Mouse (Mus musculus): ENCODE measurements around the gene Car1. TPM values are rescaled to one million over a fixed set of nuclear protein-coding genes. Genes with fewer than 3 reads are reported as not detected.
"Not testable (repeated sequence)": the region's sequence is repeated elsewhere in the genome, so short reads cannot be mapped to it uniquely, and the experiment has no call there.

Car1 gene
- total and polyA plus RNA-seq, 3 experiments: 1,720 to 6,361 (median 4,374) TPM

GRCm38 (mm10) chr3:14785353-14785752 is 22.8 kb downstream of the Car1 start:
- peak overlapping the region; percentile 5; the same call in 1 of the 2 replicates for H3K27ac ChIP-seq (ENCODE audit: control insufficient read depth, low read depth, low read length)
- no peaks in the 10 kb centered on the region for H3K9me3 ChIP-seq (replicated peaks; ENCODE audit: insufficient read depth, low read length)
- peaks cover 38% of the 10 kb centered on the region for H3K79me2 ChIP-seq (ENCODE audit: control insufficient read depth, insufficient read depth, low read length, poor library complexity)
- no peak overlapping the region for H3K9ac ChIP-seq (ENCODE audit: control insufficient read depth, low read depth, low read length, poor library complexity, severe bottlenecking)
- peak; percentile 38 for DNase-seq (ENCODE audit: low read depth, low spot score)
- peaks cover 53 to 59% of the 10 kb centered on the region in 2 experiments for H3K36me3 ChIP-seq (ENCODE audit: control insufficient read depth in 1 of 2, insufficient read depth in 2 of 2, low read length in 2 of 2)
- H3K4me1 ChIP-seq (ENCODE audit: control insufficient read depth in 1 of 2, insufficient read depth in 2 of 2, low read length in 2 of 2): peaks cover 0 to 3% of the 10 kb centered on the region in 2 experiments; a peak in 3 of 4 replicates
- TF ChIP-seq POLR2AphosphoS2 (IDR thresholded peaks at IDR 0.05; ENCODE audit: low read length) (peak; percentile 43; the same call in 1 of the 2 replicates), POLR2A (IDR thresholded peaks at IDR 0.05; ENCODE audit: control insufficient read depth in 1 of 2, insufficient read depth in 1 of 2, low read depth in 1 of 2, low read length in 2 of 2, poor library complexity in 1 of 2) (peak in 1 of 2 experiments; percentile 55; a peak in 2 of 4 replicates), POLR2AphosphoS5 (IDR thresholded peaks at IDR 0.05; ENCODE audit: borderline replicate concordance, low read depth, low read length) (peak; percentile 69), NRF1 (IDR thresholded peaks at IDR 0.05; ENCODE audit: insufficient read depth, low read depth, low read length, poor library complexity, severe bottlenecking) (no peak), EP300 (IDR thresholded peaks at IDR 0.05; ENCODE audit: low read depth in 1 of 2, low read length in 2 of 2) (no peak)
- no peaks in the 10 kb centered on the region for H3K27me3 ChIP-seq (ENCODE audit: control insufficient read depth in 1 of 2, insufficient read depth in 2 of 2, low read length in 2 of 2)
- H3K4me3 ChIP-seq (ENCODE audit: control insufficient read depth in 1 of 2, insufficient read depth in 1 of 2, low read depth in 2 of 2, low read length in 2 of 2): no peak overlapping the region

GRCm38 (mm10) chr3:14783198-14783597 is 25.0 kb downstream of the Car1 start:
- Histone ChIP-seq H3K36me3 (ENCODE audit: control insufficient read depth in 1 of 2, insufficient read depth in 2 of 2, low read length in 2 of 2) (peaks cover 54% of the 10 kb centered on the region in 2 experiments), H3K79me2 (ENCODE audit: control insufficient read depth, insufficient read depth, low read length, poor library complexity) (peaks cover 32% of the 10 kb centered on the region)
- not testable (repeated sequence) for H3K4me1 ChIP-seq (ENCODE audit: control insufficient read depth in 1 of 2, insufficient read depth in 2 of 2, low read length in 2 of 2); H3K27me3 ChIP-seq (ENCODE audit: control insufficient read depth in 1 of 2, insufficient read depth in 2 of 2, low read length in 2 of 2); H3K27ac ChIP-seq (ENCODE audit: control insufficient read depth, low read depth, low read length); H3K9me3 ChIP-seq (replicated peaks; ENCODE audit: insufficient read depth, low read length); H3K4me3 ChIP-seq (ENCODE audit: control insufficient read depth in 1 of 2, insufficient read depth in 1 of 2, low read depth in 2 of 2, low read length in 2 of 2); DNase-seq (ENCODE audit: low read depth, low spot score); H3K9ac ChIP-seq (ENCODE audit: control insufficient read depth, low read depth, low read length, poor library complexity, severe bottlenecking)

- not testable (repeated sequence) for H3K4me3 ChIP-seq (ENCODE audit: control insufficient read depth in 1 of 2, insufficient read depth in 1 of 2, low read depth in 2 of 2, low read length in 2 of 2); H3K27ac ChIP-seq (ENCODE audit: control insufficient read depth, low read depth, low read length); H3K4me1 ChIP-seq (ENCODE audit: control insufficient read depth in 1 of 2, insufficient read depth in 2 of 2, low read length in 2 of 2); H3K9me3 ChIP-seq (replicated peaks; ENCODE audit: insufficient read depth, low read length); H3K9ac ChIP-seq (ENCODE audit: control insufficient read depth, low read depth, low read length, poor library complexity, severe bottlenecking); H3K27me3 ChIP-seq (ENCODE audit: control insufficient read depth in 1 of 2, insufficient read depth in 2 of 2, low read length in 2 of 2)
- peak in 1 of 2 experiments; percentile 21; a peak in 1 of 4 replicates for TF ChIP-seq POLR2A (IDR thresholded peaks at IDR 0.05; ENCODE audit: control insufficient read depth in 1 of 2, insufficient read depth in 1 of 2, low read depth in 1 of 2, low read length in 2 of 2, poor library complexity in 1 of 2)
- peak; percentile 12 for DNase-seq (ENCODE audit: low read depth, low spot score)
- Histone ChIP-seq H3K79me2 (ENCODE audit: control insufficient read depth, insufficient read depth, low read length, poor library complexity) (peaks cover 27% of the 10 kb centered on the region), H3K36me3 (ENCODE audit: control insufficient read depth in 1 of 2, insufficient read depth in 2 of 2, low read length in 2 of 2) (peaks cover 47 to 58% of the 10 kb centered on the region in 2 experiments)
Observed at GRCm38 (mm10) chr3:14782365-14782764, 25.8 kb downstream of the Car1 start.

- Histone ChIP-seq H3K79me2 (ENCODE audit: control insufficient read depth, insufficient read depth, low read length, poor library complexity) (peaks cover 15% of the 10 kb centered on the region), H3K9ac (ENCODE audit: control insufficient read depth, low read depth, low read length, poor library complexity, severe bottlenecking) (no peak overlapping the region), H3K36me3 (ENCODE audit: control insufficient read depth in 1 of 2, insufficient read depth in 2 of 2, low read length in 2 of 2) (peaks cover 35 to 52% of the 10 kb centered on the region in 2 experiments), H3K9me3 (replicated peaks; ENCODE audit: insufficient read depth, low read length) (no peaks in the 10 kb centered on the region), H3K4me1 (ENCODE audit: control insufficient read depth in 1 of 2, insufficient read depth in 2 of 2, low read length in 2 of 2) (no peaks in the 10 kb centered on the region; a peak in 2 of 4 replicates), H3K27me3 (ENCODE audit: control insufficient read depth in 1 of 2, insufficient read depth in 2 of 2, low read length in 2 of 2) (no peaks in the 10 kb centered on the region), H3K27ac (ENCODE audit: control insufficient read depth, low read depth, low read length) (no peak overlapping the region), H3K4me3 (ENCODE audit: control insufficient read depth in 1 of 2, insufficient read depth in 1 of 2, low read depth in 2 of 2, low read length in 2 of 2) (no peak overlapping the region)
- TF ChIP-seq POLR2AphosphoS2 (IDR thresholded peaks at IDR 0.05; ENCODE audit: low read length) (peak; percentile 12; the same call in 1 of the 2 replicates), CHD1 (IDR thresholded peaks at IDR 0.05; ENCODE audit: low read depth, low read length) (0 out of 2 replicates have a peak, but pooled peaks have one; percentile 61), MYC (IDR thresholded peaks at IDR 0.05; ENCODE audit: low read depth, low read length) (no peak)
- peak; percentile 10 for DNase-seq (ENCODE audit: low read depth, low spot score)
Observed at GRCm38 (mm10) chr3:14780212-14780611, 28.0 kb downstream of the Car1 start.

DNA sequence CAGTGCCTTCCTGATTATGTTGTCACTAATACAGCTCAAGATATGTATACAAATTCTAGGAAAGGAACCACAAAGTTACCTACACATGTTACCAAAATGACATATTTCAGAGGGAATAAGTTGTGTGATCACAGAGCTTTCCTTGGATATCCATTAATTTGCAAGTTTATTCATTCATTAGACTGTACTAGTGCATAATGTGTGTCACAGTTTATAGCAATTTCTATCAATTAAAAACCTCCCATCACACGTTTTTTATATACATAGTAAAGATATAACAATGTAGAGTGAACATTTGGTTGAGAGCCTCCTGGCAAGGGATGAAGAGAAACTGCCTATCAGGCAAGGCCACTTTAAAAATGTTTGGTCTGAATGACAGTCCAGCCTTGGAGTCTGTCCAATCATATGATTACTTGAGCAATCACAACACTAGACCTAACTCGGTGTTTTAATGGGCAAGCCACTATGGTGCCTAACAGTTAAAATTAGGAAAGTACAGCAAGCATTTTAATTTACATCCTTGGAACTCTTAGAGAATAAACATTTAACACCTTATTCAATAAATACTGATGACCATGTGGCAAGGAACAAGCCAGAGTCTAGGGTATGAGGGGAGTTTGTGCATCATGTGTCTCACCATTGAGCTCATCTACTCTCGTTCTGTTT is 31.5 kb downstream of the Car1 start:
- H3K79me2 ChIP-seq (ENCODE audit: control insufficient read depth, insufficient read depth, low read length, poor library complexity); H3K9ac ChIP-seq (ENCODE audit: control insufficient read depth, low read depth, low read length, poor library complexity, severe bottlenecking); H3K27me3 ChIP-seq (ENCODE audit: control insufficient read depth in 1 of 2, insufficient read depth in 2 of 2, low read length in 2 of 2); H3K4me3 ChIP-seq (ENCODE audit: control insufficient read depth in 1 of 2, insufficient read depth in 1 of 2, low read depth in 2 of 2, low read length in 2 of 2); H3K27ac ChIP-seq (ENCODE audit: control insufficient read depth, low read depth, low read length); H3K9me3 ChIP-seq (replicated peaks; ENCODE audit: insufficient read depth, low read length); H3K4me1 ChIP-seq (ENCODE audit: control insufficient read depth in 1 of 2, insufficient read depth in 2 of 2, low read length in 2 of 2): not testable (repeated sequence)
- DNase-seq (ENCODE audit: low read depth, low spot score): peak; percentile 6
- H3K36me3 ChIP-seq (ENCODE audit: control insufficient read depth in 1 of 2, insufficient read depth in 2 of 2, low read length in 2 of 2): peaks cover 17 to 56% of the 10 kb centered on the region in 2 experiments

- DNase-seq (ENCODE audit: low read depth, low spot score); H3K9me3 ChIP-seq (replicated peaks; ENCODE audit: insufficient read depth, low read length); H3K9ac ChIP-seq (ENCODE audit: control insufficient read depth, low read depth, low read length, poor library complexity, severe bottlenecking); H3K4me3 ChIP-seq (ENCODE audit: control insufficient read depth in 1 of 2, insufficient read depth in 1 of 2, low read depth in 2 of 2, low read length in 2 of 2); H3K27me3 ChIP-seq (ENCODE audit: control insufficient read depth in 1 of 2, insufficient read depth in 2 of 2, low read length in 2 of 2); H3K4me1 ChIP-seq (ENCODE audit: control insufficient read depth in 1 of 2, insufficient read depth in 2 of 2, low read length in 2 of 2); H3K79me2 ChIP-seq (ENCODE audit: control insufficient read depth, insufficient read depth, low read length, poor library complexity); H3K27ac ChIP-seq (ENCODE audit: control insufficient read depth, low read depth, low read length): not testable (repeated sequence)
- peaks cover 9 to 48% of the 10 kb centered on the region in 2 experiments for H3K36me3 ChIP-seq (ENCODE audit: control insufficient read depth in 1 of 2, insufficient read depth in 2 of 2, low read length in 2 of 2)
Observed at GRCm38 (mm10) chr3:14774539-14774938, 33.6 kb downstream of the Car1 start.
